Mouse (Mus musculus): ENCODE data around the gene Alox12.

Gene Alox12

GRCm38 (mm10) chr11:70237457-70238167 lies 17.5 kb downstream of the Alox12 start, which contains the start of gene 0610010K14Rik:
Gene 0610010K14Rik (minus strand): TSS chr11:70237914.
- no peak for TF ChIP-seq CTCF (conservative IDR thresholded peaks at IDR 0.05; ENCODE audit: low read length)
- no peak for TF ChIP-seq NANOG (IDR thresholded peaks at IDR 0.05; ENCODE audit: borderline replicate concordance, low read length)
- TF ChIP-seq POU5F1 (IDR thresholded peaks at IDR 0.05; ENCODE audit: borderline replicate concordance, low read length), result no peak
- Histone ChIP-seq H3K36me3 (ENCODE audit: insufficient read depth, low read length) (peaks cover 27% of the 10 kb centered on the region), H3K27me3 (ENCODE audit: insufficient read depth, low read length) (no peaks in the 10 kb centered on the region), H3K9me3 (ENCODE audit: low read length) (no peaks in the 10 kb centered on the region), H3K4me1 (replicated peaks; ENCODE audit: low read depth, low read length) (peaks cover 72% of the 10 kb centered on the region), H3K4me3 (replicated peaks; ENCODE audit: low read length) (peak within 1 kb of the TSS; percentile 99)

GRCm38 (mm10) chr11:70236717-70237116 lies 18.4 kb downstream of the Alox12 start:
- TF ChIP-seq CTCF (conservative IDR thresholded peaks at IDR 0.05; ENCODE audit: low read length) (no peak), NANOG (IDR thresholded peaks at IDR 0.05; ENCODE audit: borderline replicate concordance, low read length) (no peak), POU5F1 (IDR thresholded peaks at IDR 0.05; ENCODE audit: borderline replicate concordance, low read length) (no peak)
- peaks cover 79% of the 10 kb centered on the region for H3K4me1 ChIP-seq (replicated peaks; ENCODE audit: low read depth, low read length)
- H3K4me3 ChIP-seq (replicated peaks; ENCODE audit: low read length), result peak overlapping the region; percentile 99
- no peaks in the 10 kb centered on the region for H3K9me3 ChIP-seq (ENCODE audit: low read length)
- H3K36me3 ChIP-seq (ENCODE audit: insufficient read depth, low read length), result peaks cover 27% of the 10 kb centered on the region
- no peaks in the 10 kb centered on the region for H3K27me3 ChIP-seq (ENCODE audit: insufficient read depth, low read length)

GRCm38 (mm10) chr11:70235254-70235900 lies 19.8 kb downstream of the Alox12 start:
- no peak for TF ChIP-seq POU5F1 (IDR thresholded peaks at IDR 0.05; ENCODE audit: borderline replicate concordance, low read length)
- no peak for TF ChIP-seq NANOG (IDR thresholded peaks at IDR 0.05; ENCODE audit: borderline replicate concordance, low read length)
- TF ChIP-seq CTCF (conservative IDR thresholded peaks at IDR 0.05; ENCODE audit: low read length), result no peak
- H3K36me3 ChIP-seq (ENCODE audit: insufficient read depth, low read length), result peaks cover 27% of the 10 kb centered on the region
- no peaks in the 10 kb centered on the region for H3K27me3 ChIP-seq (ENCODE audit: insufficient read depth, low read length)
- peak overlapping the region; percentile 29; the same call in 1 of the 2 replicates for H3K4me3 ChIP-seq (replicated peaks; ENCODE audit: low read length)
- no peaks in the 10 kb centered on the region for H3K9me3 ChIP-seq (ENCODE audit: low read length)
- peaks cover 82% of the 10 kb centered on the region for H3K4me1 ChIP-seq (replicated peaks; ENCODE audit: low read depth, low read length)

- peak overlapping the region; percentile 73 for H3K4me3 ChIP-seq (replicated peaks; ENCODE audit: low read length)
- H3K27me3 ChIP-seq (ENCODE audit: insufficient read depth, low read length), result peaks cover 9% of the 10 kb centered on the region
- H3K36me3 ChIP-seq (ENCODE audit: insufficient read depth, low read length), result peaks cover 27% of the 10 kb centered on the region
- peaks cover 87% of the 10 kb centered on the region for H3K4me1 ChIP-seq (replicated peaks; ENCODE audit: low read depth, low read length)
- H3K9me3 ChIP-seq (ENCODE audit: low read length), result no peaks in the 10 kb centered on the region
- TF ChIP-seq CTCF (conservative IDR thresholded peaks at IDR 0.05; ENCODE audit: low read length) (no peak), POU5F1 (IDR thresholded peaks at IDR 0.05; ENCODE audit: borderline replicate concordance, low read length) (no peak), NANOG (IDR thresholded peaks at IDR 0.05; ENCODE audit: borderline replicate concordance, low read length) (no peak)
Measured at GRCm38 (mm10) chr11:70234497-70234896, 20.7 kb downstream of the Alox12 start.

- H3K4me3 ChIP-seq (replicated peaks; ENCODE audit: low read length), result peak overlapping the region; percentile 73
Measured at GRCm38 (mm10) chr11:70234037-70234436, 21.1 kb downstream of the Alox12 start.

GRCm38 (mm10) chr11:70233016-70233415 lies 22.1 kb downstream of the Alox12 start:
- peaks cover 27% of the 10 kb centered on the region for H3K36me3 ChIP-seq (ENCODE audit: insufficient read depth, low read length)
- peak overlapping the region; percentile 73 for H3K4me3 ChIP-seq (replicated peaks; ENCODE audit: low read length)
- H3K9me3 ChIP-seq (ENCODE audit: low read length), result no peaks in the 10 kb centered on the region
- H3K27me3 ChIP-seq (ENCODE audit: insufficient read depth, low read length), result peaks cover 23% of the 10 kb centered on the region
- TF ChIP-seq POU5F1 (IDR thresholded peaks at IDR 0.05; ENCODE audit: borderline replicate concordance, low read length) (no peak), CTCF (conservative IDR thresholded peaks at IDR 0.05; ENCODE audit: low read length) (no peak)
- peaks cover 91% of the 10 kb centered on the region for H3K4me1 ChIP-seq (replicated peaks; ENCODE audit: low read depth, low read length)

More at GRCm38 (mm10) chr11:70234037-70234436, 21.1 kb downstream of the Alox12 start:
- TF ChIP-seq NANOG (IDR thresholded peaks at IDR 0.05; ENCODE audit: borderline replicate concordance, low read length), result no peak
- Histone ChIP-seq H3K36me3 (ENCODE audit: insufficient read depth, low read length) (peaks cover 27% of the 10 kb centered on the region), H3K9me3 (ENCODE audit: low read length) (no peaks in the 10 kb centered on the region), H3K4me1 (replicated peaks; ENCODE audit: low read depth, low read length) (peaks cover 91% of the 10 kb centered on the region), H3K27me3 (ENCODE audit: insufficient read depth, low read length) (peaks cover 13% of the 10 kb centered on the region)

GRCm38 (mm10) chr11:70232546-70232945 lies 22.6 kb downstream of the Alox12 start:
- H3K4me1 ChIP-seq (replicated peaks; ENCODE audit: low read depth, low read length), result peaks cover 95% of the 10 kb centered on the region
- peaks cover 27% of the 10 kb centered on the region for H3K36me3 ChIP-seq (ENCODE audit: insufficient read depth, low read length)
- no peak for TF ChIP-seq CTCF (conservative IDR thresholded peaks at IDR 0.05; ENCODE audit: low read length)
- no peak for TF ChIP-seq NANOG (IDR thresholded peaks at IDR 0.05; ENCODE audit: borderline replicate concordance, low read length)
- no peak for TF ChIP-seq POU5F1 (IDR thresholded peaks at IDR 0.05; ENCODE audit: borderline replicate concordance, low read length)
- peak overlapping the region; percentile 73 for H3K4me3 ChIP-seq (replicated peaks; ENCODE audit: low read length)
- H3K27me3 ChIP-seq (ENCODE audit: insufficient read depth, low read length), result peaks cover 28% of the 10 kb centered on the region
- no peaks in the 10 kb centered on the region for H3K9me3 ChIP-seq (ENCODE audit: low read length)

GRCm38 (mm10) chr11:70230239-70230727 lies 24.9 kb downstream of the Alox12 start:
- peaks cover 12% of the 10 kb centered on the region for H3K36me3 ChIP-seq (ENCODE audit: insufficient read depth, low read length)
- no peaks in the 10 kb centered on the region for H3K9me3 ChIP-seq (ENCODE audit: low read length)
- peaks cover 50% of the 10 kb centered on the region for H3K27me3 ChIP-seq (ENCODE audit: insufficient read depth, low read length)
- no peak for TF ChIP-seq NANOG (IDR thresholded peaks at IDR 0.05; ENCODE audit: borderline replicate concordance, low read length)
- peak; percentile 83 for TF ChIP-seq CTCF (conservative IDR thresholded peaks at IDR 0.05; ENCODE audit: low read length)
- TF ChIP-seq POU5F1 (IDR thresholded peaks at IDR 0.05; ENCODE audit: borderline replicate concordance, low read length), result no peak
- H3K4me3 ChIP-seq (replicated peaks; ENCODE audit: low read length), result peak overlapping the region; percentile 79
- peaks cover 98% of the 10 kb centered on the region for H3K4me1 ChIP-seq (replicated peaks; ENCODE audit: low read depth, low read length)

All from E14TG2a.4 (cell line).